Mouse (Mus musculus) yolk sac, embryonic 10.5 days (tissue): Measurements from ENCODE around the gene Mid2.
A peak's percentile ranks its signal among the peaks of the same experiment; 100 is the strongest.
"Not testable (repeated sequence)": the region's sequence is repeated elsewhere in the genome, so short reads cannot be mapped to it uniquely, and the experiment has no call there.

ENCODE experiments used
- DNase-seq: peaks from one replicate; pipeline ENCODE4 v3.0.0-alpha.2; 2017; ENCODE audit warnings: low spot score

Gene Mid2

DNA sequence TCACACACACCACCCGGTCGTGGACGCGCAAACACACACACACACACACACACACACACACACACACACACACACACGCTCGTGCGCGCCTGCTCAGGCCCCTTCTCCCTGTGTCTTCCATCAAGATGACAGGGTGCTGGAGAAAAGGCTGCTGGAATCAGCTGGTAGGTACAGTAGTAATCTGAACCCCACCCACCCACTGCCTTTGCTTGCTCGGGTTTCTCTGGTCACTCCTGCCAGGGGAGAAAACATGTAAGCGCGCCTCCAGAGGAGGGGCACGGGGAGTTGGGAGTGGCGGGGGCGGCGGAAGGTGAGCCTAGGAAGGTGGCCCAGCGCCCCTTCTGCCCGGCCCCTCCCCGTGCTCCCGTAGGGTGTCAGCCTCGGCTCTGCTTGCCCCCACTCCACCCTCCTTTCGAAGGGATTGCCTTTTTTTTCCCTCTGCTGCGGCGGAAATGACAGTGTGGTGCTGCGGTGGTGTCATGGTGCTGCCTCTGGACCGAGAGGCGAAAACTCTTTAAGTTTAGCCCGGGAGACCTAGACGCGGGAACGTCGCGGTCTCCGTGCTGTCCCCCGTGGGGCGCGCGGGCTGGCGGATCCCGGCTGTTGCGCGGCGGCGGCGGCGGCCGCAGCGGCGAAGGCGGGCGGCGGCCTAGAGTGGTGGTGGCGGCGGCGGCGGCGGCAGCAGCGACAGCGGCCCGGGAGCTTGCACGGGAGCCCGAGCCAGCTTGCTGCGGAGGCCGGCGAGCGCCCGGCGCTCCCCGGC lies at the start of gene Mid2:
Mid2 (plus strand) TSS at position 121 of the 763 bp plus-strand sequence.
- DNase-seq: peak; percentile 23

- peak; percentile 1 for DNase-seq
These were observed 39.4 kb upstream of the Mid2 start for GRCm38 (mm10) chrX:140624875-140625594.

DNA sequence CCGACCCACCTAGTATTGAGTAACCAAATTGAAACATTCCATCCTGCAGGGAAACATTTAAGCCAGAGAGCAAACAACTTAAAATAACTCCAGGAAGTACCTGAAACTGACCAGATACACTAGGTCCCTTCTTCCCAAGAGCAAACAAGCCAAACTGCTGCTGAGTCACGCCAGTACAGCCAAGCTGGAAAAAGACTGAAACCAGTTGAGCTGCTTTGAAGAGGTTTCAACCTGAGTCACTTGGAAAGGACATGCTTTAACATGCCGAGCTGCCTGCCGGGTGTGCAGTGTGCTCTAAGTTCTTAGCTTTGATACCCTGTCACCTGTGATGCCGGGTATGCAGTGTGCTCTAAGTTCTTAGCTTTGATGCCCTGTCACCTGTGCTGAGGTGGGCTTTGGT lies 26.4 kb upstream of the Mid2 start:
- no peak for DNase-seq

GRCm38 (mm10) chrX:140639592-140639991 lies 24.8 kb upstream of the Mid2 start:
- DNase-seq: no peak

- no peak for DNase-seq
These were observed 3.7 kb upstream of the Mid2 start for GRCm38 (mm10) chrX:140660731-140661130.

GRCm38 (mm10) chrX:140663516-140663915 lies 883 bp upstream of the Mid2 start:
- no peak for DNase-seq

GRCm38 (mm10) chrX:140665242-140665810 lies 927 bp downstream of the Mid2 start:
- DNase-seq: peak; percentile 9

- DNase-seq: no peak
These were observed 11.0 kb downstream of the Mid2 start for GRCm38 (mm10) chrX:140675444-140675843.

DNA sequence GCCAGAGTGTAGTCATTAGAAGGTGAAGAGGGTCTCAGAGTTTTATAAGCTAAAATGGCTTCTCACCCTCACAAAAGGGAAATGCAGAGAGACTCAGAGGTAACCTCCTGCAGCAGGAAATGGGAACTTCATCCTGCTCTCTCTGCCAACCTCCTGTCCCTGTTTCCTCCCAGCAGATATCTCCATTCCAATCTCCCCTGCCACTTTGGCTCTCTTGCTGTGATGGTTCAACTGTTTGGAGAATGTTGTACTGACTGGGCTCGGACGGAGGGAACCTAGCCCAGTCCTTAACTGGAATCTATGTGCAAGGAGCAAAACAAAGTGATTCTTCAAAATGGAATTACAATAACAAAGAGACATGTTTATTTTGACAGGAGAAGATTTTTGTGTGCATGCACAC lies 23.9 kb downstream of the Mid2 start:
- DNase-seq: no peak

DNA sequence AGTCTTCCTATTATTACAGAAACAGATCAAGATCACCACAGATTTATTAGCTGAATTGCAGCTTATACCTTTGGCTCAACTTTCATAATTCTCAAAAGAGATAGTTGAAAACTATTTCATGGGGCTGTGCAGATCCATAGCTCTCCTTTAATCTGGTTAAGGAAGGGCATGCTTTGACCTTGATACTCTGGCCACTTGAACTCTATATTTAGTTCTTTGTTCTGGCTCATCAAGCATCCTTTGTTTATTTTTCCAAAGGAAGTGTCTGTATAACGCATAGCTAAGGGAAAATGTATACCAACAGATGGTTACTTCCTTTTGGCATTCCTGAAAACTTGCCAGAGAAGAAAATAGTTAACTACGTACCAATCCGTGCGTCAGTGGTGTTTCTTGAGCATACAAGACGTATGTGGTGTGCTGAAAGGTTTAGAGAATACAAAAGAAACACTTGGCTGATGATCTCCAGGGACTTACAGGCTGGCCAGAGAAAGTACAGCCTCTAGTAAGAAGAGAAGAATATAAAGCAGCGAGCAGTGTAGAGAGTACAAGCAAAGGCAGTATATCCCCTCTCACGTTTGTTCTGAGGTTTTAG lies 33.6 kb downstream of the Mid2 start:
- DNase-seq: not testable (repeated sequence)

GRCm38 (mm10) chrX:140703224-140703623 lies 38.8 kb downstream of the Mid2 start:
- no peak for DNase-seq

DNA sequence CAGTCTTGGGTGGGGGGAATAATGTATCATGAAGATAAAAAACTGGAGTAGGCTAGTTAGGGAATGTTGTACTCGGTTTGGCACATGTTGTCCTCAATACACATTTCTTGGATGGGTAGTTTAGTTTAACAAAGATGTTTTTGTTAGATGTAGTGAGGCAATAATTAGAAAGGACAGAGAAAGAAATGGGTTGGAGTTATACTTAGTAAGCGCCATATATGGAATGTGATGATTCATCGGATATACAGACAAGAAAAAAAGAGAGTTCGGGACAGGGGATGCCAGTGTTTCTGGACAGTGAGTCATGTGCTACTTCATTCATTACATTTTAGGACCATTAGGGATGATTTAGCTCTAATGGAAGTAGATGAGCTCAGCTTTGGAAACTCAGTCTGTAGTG lies 41.7 kb downstream of the Mid2 start:
- DNase-seq: no peak

GRCm38 (mm10) chrX:140722400-140722799 lies 58.0 kb downstream of the Mid2 start:
- no peak for DNase-seq

- DNase-seq: no peak
These were observed 74.6 kb downstream of the Mid2 start for GRCm38 (mm10) chrX:140738986-140739385.

- DNase-seq: no peak
These were observed 78.8 kb downstream of the Mid2 start for GRCm38 (mm10) chrX:140743213-140743612.

DNA sequence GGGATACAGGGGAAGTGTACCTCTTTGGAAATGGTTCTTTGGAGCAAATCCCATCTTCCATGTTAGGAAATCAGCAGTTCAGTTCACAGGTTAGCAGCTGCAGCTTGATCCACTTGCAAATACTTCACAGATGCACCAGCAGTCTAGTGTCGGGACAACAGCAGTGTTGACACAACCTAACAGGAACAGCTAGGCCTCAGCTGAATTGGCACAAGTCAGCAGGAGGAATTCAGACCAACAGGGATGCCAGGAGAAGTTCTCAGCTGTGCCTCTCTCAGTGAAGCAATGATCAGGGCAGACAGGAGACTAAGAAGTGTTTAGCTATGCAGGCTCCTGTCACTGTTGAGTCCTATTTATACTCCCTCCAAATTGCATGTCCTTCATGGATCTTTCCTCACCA lies 105.4 kb downstream of the Mid2 start:
- no peak for DNase-seq

GRCm38 (mm10) chrX:140805340-140805739 lies 140.9 kb downstream of the Mid2 start:
- DNase-seq: no peak

- no peak for DNase-seq
These were observed 149.1 kb downstream of the Mid2 start, which contains the start of gene Tex13b for GRCm38 (mm10) chrX:140813312-140814006. Gene Tex13b, minus strand, starts transcription at chrX:140813433.
